Mouse (Mus musculus): Measurements from ENCODE around the gene Kank3. TPM values are rescaled to one million over a fixed set of nuclear protein-coding genes. Genes with fewer than 3 reads are reported as not detected.
A peak's percentile ranks its signal among the peaks of the same experiment; 100 is the strongest.

Kank3 gene
- polyA plus RNA-seq, 1 experiment from 2014 or later = 31.9 TPM

DNA sequence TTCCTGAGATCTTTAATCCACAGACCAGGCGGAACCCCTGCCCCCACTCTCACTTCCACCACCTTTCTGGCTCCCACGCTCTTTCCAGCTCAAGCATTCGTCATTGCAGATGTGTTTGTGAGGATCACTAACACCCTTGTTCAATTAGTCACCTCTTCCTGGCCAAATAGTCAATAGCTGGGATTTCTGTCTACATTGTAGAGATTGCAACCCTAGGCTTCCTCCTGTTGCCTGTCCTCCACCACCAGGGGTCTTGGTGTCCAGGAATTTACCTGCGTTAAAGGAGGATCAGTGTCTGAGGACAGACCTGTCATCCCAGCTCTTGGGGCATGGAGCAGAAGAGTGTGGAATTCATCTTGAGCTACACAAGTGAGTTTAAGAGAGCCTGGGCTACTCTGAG, 28.3 kb upstream of the Kank3 start:
- 32% methylated on average over 4 of the region's 4 CpGs for WGBS
- no peak overlapping the region; the same call in 1 of the 2 replicates for H3K9ac ChIP-seq (replicated peaks)

DNA sequence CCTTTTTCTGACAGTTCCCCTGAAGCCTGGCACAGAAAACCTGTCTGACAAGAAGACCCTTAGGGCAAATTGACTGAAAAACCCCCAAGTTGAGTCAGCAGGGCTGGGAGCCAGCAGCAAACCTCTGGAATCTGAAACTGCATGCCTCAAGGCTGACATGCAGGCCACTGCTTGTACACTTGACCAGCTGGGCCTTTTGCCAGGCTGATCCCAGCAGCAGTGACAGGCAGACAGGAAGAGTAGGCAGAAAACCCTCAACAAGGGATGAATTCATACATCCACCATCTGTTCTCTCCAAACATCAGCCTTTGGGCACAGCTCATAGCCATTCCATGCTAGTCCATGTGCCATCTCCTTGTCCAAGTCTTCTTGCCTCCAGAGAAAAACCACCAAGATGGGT, 26.9 kb upstream of the Kank3 start:
- H3K27ac ChIP-seq (replicated peaks) = no peak overlapping the region
- peaks cover 28% of the 10 kb centered on the region for H3K27me3 ChIP-seq
- no peak for ATAC-seq (ENCODE audit: low FRiP score, low read depth)
- H3K36me3 ChIP-seq = no peaks in the 10 kb centered on the region
- no peak overlapping the region for H3K4me2 ChIP-seq (replicated peaks)
- no peak overlapping the region for H3K9ac ChIP-seq (replicated peaks)
- H3K9me3 ChIP-seq = 0 out of 2 replicates have a peak, but pooled peaks cover 4% of the 10 kb centered on the region
- H3K4me1 ChIP-seq = peaks cover 16% of the 10 kb centered on the region
- H3K4me3 ChIP-seq = no peak overlapping the region

More for the DNA sequence above, 28.3 kb upstream of the Kank3 start:
- ATAC-seq (ENCODE audit: low FRiP score, low read depth) = no peak
- Histone ChIP-seq H3K27me3 (peaks cover 28% of the 10 kb centered on the region), H3K27ac (replicated peaks) (no peak overlapping the region), H3K4me3 (peak overlapping the region; percentile 43; the same call in 1 of the 2 replicates), H3K9me3 (0 out of 2 replicates have a peak, but pooled peaks cover 4% of the 10 kb centered on the region), H3K4me2 (replicated peaks) (peak overlapping the region; percentile 71), H3K4me1 (peaks cover 16% of the 10 kb centered on the region), H3K36me3 (no peaks in the 10 kb centered on the region)

DNA sequence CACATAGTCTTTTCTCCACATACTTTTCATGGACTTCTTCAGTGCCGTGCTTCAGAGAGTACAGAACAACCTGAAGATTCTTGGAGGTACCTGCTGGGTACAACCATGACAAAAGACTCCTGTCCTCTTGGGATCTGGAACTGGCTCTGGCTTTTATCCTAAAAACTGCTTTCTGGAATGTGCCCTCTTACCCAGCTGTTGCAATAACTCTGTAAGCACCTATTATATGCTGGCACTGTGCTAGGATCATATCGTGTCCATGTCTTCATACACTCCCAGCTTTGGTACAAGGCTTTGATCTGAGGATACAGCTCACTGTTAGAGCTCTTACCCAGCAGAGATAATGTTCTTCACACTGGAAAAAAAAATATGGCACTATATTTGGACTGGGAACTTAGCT, 25.4 kb upstream of the Kank3 start:
- Histone ChIP-seq H3K27me3 (peaks cover 28% of the 10 kb centered on the region), H3K4me2 (replicated peaks) (no peak overlapping the region), H3K36me3 (no peaks in the 10 kb centered on the region), H3K4me3 (no peak overlapping the region), H3K9ac (replicated peaks) (no peak overlapping the region), H3K4me1 (peaks cover 13% of the 10 kb centered on the region), H3K27ac (replicated peaks) (no peak overlapping the region), H3K9me3 (0 out of 2 replicates have a peak, but pooled peaks cover 4% of the 10 kb centered on the region)
- ATAC-seq (ENCODE audit: low FRiP score, low read depth) = no peak
- WGBS = 82% methylated on average over 2 of the region's 2 CpGs

DNA sequence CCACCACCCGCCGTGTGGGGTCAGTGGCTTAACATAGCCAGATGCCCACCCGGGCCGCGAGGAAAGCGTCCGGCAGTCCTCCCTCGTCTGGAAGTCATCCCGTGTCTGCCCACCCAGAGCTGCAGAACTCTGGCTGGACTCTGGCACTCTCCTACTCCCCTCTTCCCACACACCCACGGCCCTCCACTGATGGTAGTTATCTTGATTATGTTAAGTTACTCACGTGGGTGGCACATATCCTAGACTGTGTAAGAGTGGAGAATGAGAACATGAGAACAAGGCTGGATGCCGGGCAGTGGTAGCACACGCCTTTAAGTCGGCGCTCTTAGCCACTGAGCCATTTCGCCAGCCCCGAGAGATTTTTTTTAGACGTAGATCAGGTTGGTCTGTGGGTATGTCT, 23.9 kb upstream of the Kank3 start:
- H3K4me1 ChIP-seq = peaks cover 9% of the 10 kb centered on the region; the same call in 1 of the 2 replicates
- H3K36me3 ChIP-seq = no peaks in the 10 kb centered on the region
- ATAC-seq (ENCODE audit: low FRiP score, low read depth) = no peak
- 0 out of 2 replicates have a peak, but pooled peaks cover 4% of the 10 kb centered on the region for H3K9me3 ChIP-seq
- WGBS = 77% methylated on average over 18 of the region's 18 CpGs
- H3K4me3 ChIP-seq = no peak overlapping the region
- H3K27ac ChIP-seq (replicated peaks) = no peak overlapping the region
- H3K27me3 ChIP-seq = peaks cover 14% of the 10 kb centered on the region
- no peak overlapping the region for H3K9ac ChIP-seq (replicated peaks)
- H3K4me2 ChIP-seq (replicated peaks) = no peak overlapping the region

DNA sequence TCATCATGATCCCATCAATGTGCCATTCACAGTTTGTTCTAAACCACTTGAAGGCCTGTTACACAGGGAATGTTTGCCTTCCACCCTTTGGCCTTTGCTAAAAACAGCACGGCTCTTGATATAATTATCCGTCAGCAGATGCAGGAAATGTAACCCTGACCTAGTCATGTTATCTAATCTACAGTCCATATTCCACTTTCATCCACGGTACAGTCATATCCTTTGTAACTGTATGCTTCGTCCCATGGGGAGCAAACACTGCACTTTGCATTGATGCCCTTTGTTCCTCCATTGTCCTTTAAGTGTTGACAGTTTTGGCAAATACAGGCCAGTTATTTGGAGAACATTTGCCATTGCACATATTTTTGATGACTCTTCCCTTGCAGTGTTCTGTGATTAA, 21.6 kb upstream of the Kank3 start:
- 88% methylated on average over 4 of the region's 4 CpGs for WGBS
- ATAC-seq (ENCODE audit: low FRiP score, low read depth) = no peak
- no peak overlapping the region for H3K27ac ChIP-seq (replicated peaks)

DNA sequence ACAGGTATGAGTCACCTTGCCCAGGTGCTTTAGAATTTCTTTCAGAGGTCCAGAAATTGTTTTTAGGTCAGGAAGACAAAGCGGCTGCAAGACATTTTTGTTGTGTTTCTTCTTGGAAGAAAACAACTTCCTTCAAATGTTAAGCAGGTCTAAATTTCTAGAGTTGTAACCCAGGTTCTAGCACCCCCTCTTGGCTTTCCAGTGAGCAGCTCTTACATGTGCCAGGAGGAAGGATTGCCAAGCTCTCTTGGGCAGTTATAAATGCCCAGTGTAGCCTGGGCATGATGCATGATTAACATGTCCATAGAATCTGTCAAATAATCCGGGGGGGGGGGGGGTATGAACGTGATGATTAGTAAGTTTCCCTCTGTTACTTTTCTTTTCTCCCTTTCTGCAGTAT, 12.0 kb upstream of the Kank3 start:
- WGBS = 67% methylated on average over 3 of the region's 3 CpGs

More for the DNA sequence above, 21.6 kb upstream of the Kank3 start:
- Histone ChIP-seq H3K27me3 (no peaks in the 10 kb centered on the region; the same call in 1 of the 2 replicates), H3K4me3 (no peak overlapping the region), H3K9ac (replicated peaks) (no peak overlapping the region), H3K4me2 (replicated peaks) (no peak overlapping the region), H3K36me3 (no peaks in the 10 kb centered on the region), H3K4me1 (no peaks in the 10 kb centered on the region), H3K9me3 (0 out of 2 replicates have a peak, but pooled peaks cover 4% of the 10 kb centered on the region)

DNA sequence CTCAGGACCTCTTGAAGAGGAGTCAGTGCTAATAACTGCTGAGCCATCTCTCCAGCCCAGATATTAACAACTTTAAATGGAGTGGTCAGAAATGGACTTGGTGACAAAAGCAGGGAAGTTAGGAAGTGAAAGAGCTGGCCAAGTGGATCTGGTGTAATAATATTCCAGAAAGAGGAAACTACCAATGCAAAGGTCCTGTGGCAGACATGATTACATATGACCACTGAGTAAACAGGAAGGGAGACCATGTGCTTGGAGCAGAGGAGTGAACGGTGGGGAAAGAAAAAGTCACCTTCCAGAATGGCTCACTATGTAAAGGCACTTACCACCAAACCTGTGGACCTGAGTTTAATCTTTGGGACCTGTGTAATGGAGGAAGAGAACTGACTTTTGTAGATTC, 11.0 kb upstream of the Kank3 start:
- no peak overlapping the region for H3K9ac ChIP-seq (replicated peaks)
- H3K27ac ChIP-seq (replicated peaks) = no peak overlapping the region
- no peak for ATAC-seq (ENCODE audit: low FRiP score, low read depth)
- H3K4me1 ChIP-seq = no peaks in the 10 kb centered on the region
- H3K9me3 ChIP-seq = no peaks in the 10 kb centered on the region
- H3K4me2 ChIP-seq (replicated peaks) = no peak overlapping the region
- WGBS = 92% methylated on average over 1 of the region's 1 CpGs
- peaks cover under 1% of the 10 kb centered on the region; the same call in 1 of the 2 replicates for H3K27me3 ChIP-seq
- no peak overlapping the region for H3K4me3 ChIP-seq
- H3K36me3 ChIP-seq = no peaks in the 10 kb centered on the region

More for the DNA sequence above, 12.0 kb upstream of the Kank3 start:
- no peak for ATAC-seq (ENCODE audit: low FRiP score, low read depth)
- Histone ChIP-seq H3K27me3 (no peaks in the 10 kb centered on the region), H3K4me2 (replicated peaks) (no peak overlapping the region), H3K9ac (replicated peaks) (no peak overlapping the region), H3K4me1 (no peaks in the 10 kb centered on the region), H3K9me3 (no peaks in the 10 kb centered on the region), H3K36me3 (no peaks in the 10 kb centered on the region), H3K4me3 (no peak overlapping the region), H3K27ac (replicated peaks) (no peak overlapping the region)

DNA sequence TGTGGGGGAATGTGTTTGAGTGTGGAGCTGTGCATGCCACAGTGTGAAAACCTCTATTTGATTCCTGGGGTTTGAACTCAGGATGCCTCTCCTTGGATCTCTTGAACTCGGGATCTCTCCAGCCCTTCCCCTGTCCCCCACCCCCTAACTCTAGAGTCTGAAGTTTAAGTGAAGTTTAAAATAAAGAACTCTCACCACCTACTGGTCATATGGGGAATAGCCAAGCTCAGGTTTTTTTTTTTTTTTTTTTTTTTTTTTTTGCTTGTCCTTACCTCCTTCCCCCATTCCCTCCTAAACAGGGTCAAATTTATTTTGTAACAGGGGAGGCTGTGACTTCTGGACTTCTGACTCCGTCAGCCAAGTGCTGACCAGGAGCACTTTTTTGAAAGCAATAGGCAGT, 8.1 kb upstream of the Kank3 start:
- Histone ChIP-seq H3K4me3 (no peak overlapping the region), H3K4me2 (replicated peaks) (no peak overlapping the region), H3K27me3 (peaks cover 6% of the 10 kb centered on the region), H3K9ac (replicated peaks) (no peak overlapping the region), H3K9me3 (no peaks in the 10 kb centered on the region), H3K4me1 (no peaks in the 10 kb centered on the region), H3K27ac (replicated peaks) (no peak overlapping the region), H3K36me3 (no peaks in the 10 kb centered on the region)
- ATAC-seq (ENCODE audit: low FRiP score, low read depth) = no peak
- 0% methylated on average over 2 of the region's 2 CpGs for WGBS

DNA sequence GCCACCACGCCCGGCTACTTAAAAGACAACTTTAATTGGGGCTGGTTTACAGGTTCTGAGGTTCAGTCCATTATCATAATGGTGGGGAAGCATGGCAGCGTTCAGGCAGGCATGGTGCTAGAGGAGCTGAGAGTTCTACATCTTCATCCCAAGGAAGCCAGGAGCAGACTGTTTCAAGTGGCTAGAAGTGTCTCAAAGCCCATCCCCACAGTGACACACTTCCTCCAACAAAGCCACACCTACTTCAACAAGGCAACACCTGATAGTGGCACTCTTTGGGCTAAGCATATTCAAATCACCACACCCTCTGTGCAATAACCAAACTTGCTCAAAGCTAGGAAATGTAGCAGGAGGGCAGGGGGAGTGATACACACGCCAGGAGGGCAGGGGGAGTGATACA, 6.1 kb upstream of the Kank3 start:
- Histone ChIP-seq H3K4me1 (no peaks in the 10 kb centered on the region), H3K9ac (replicated peaks) (no peak overlapping the region), H3K36me3 (no peaks in the 10 kb centered on the region), H3K27ac (replicated peaks) (no peak overlapping the region), H3K27me3 (peaks cover 6% of the 10 kb centered on the region), H3K4me2 (replicated peaks) (no peak overlapping the region), H3K9me3 (no peaks in the 10 kb centered on the region), H3K4me3 (no peak overlapping the region)
- WGBS = 65% methylated on average over 4 of the region's 4 CpGs
- no peak for ATAC-seq (ENCODE audit: low FRiP score, low read depth)

DNA sequence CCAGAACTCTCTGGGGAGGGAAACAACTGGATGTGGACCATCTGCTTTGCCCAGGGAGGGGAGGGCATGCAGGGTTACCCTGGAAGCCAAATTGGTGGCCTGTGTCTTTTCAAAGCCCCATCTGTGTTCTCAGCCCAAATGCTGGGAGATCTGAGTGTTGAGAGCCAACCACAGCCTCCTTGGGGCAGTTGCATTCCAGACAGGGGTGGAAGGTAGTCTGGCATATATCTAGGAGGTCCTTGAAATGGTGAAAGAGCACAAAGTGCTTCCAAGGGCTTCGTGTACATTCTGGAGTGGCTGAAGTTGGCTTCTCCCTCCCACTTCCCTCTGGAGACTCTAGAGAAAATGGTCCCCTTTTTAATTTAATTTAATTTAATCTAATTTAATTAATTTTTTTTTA, 5.6 kb upstream of the Kank3 start:
- no peak overlapping the region for H3K4me2 ChIP-seq (replicated peaks)
- 80% methylated on average over 1 of the region's 1 CpGs for WGBS
- no peak overlapping the region for H3K27ac ChIP-seq (replicated peaks)
- H3K9ac ChIP-seq (replicated peaks) = no peak overlapping the region
- no peaks in the 10 kb centered on the region for H3K4me1 ChIP-seq
- no peak overlapping the region for H3K4me3 ChIP-seq
- H3K36me3 ChIP-seq = no peaks in the 10 kb centered on the region
- no peaks in the 10 kb centered on the region for H3K9me3 ChIP-seq
- ATAC-seq (ENCODE audit: low FRiP score, low read depth) = no peak
- H3K27me3 ChIP-seq = peaks cover 6% of the 10 kb centered on the region

DNA sequence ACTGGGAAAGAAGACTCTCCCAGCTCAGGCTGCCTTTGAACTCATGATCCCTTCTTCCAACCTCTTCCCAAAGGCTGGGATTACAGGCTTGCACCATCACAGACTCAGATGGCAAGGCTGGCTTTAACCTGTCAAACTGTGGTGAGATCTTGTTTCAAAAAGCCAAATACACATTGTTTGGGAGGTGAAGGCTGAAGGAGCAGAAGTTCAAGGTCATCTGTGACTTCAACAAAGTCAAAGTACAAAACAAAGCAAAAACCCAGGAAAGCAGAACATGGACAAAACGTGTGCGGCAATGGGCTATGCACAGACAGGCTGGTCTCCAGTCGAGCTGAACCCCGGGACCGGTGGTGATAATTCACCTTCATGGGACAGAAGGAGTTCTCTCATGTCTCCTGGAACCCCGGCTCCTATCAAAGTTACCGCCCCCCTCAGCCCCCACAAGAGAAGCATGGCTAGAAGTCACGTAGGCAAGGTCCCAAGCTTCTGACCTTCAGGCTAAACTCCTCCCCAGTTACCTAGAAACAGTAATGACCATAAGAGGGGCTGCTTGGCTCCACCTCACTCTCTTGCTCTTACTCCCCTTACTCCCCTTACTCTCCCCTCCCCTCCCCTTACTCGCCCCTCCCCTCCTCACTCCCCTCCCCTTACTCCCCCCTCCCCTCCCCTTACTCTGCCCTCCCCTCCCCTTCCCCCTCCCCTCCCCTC, 3.0 kb upstream of the Kank3 start:
- no peaks in the 10 kb centered on the region for H3K36me3 ChIP-seq
- ATAC-seq (ENCODE audit: low FRiP score, low read depth) = no peak
- no peak overlapping the region for H3K4me2 ChIP-seq (replicated peaks)
- no peak overlapping the region for H3K9ac ChIP-seq (replicated peaks)
- no peak overlapping the region for H3K27ac ChIP-seq (replicated peaks)
- no peak overlapping the region for H3K4me3 ChIP-seq
- WGBS = 63% methylated on average over 8 of the region's 9 CpGs
- H3K9me3 ChIP-seq = no peaks in the 10 kb centered on the region
- H3K4me1 ChIP-seq = peaks cover 8% of the 10 kb centered on the region
- peaks cover 18% of the 10 kb centered on the region for H3K27me3 ChIP-seq

DNA sequence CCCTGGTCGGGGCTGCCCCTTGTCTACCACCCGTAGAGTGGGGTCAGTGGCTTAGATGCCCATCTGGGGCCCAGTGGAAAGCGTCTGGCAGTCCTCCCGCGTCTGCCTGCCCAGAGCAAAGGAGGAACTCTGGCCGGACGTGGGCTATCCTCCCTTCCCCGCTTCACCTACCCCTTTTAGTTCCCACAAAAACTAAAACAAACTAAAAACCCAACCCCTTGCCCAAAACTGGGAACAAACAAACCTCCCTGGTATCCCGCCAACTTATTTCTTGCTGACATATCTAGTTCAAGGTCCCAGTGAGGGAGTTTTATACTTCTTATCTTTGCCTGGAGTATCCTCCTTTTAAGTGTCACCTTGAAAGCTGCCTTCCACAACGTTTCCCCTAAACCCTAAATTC, 2.1 kb upstream of the Kank3 start:
- ATAC-seq (ENCODE audit: low FRiP score, low read depth) = no peak
- WGBS = 44% methylated on average over 10 of the region's 10 CpGs
- Histone ChIP-seq H3K4me3 (no peak overlapping the region), H3K4me2 (replicated peaks) (no peak overlapping the region), H3K36me3 (no peaks in the 10 kb centered on the region), H3K27me3 (peaks cover 18% of the 10 kb centered on the region), H3K9ac (replicated peaks) (no peak overlapping the region), H3K4me1 (peaks cover 8% of the 10 kb centered on the region), H3K27ac (replicated peaks) (no peak overlapping the region), H3K9me3 (no peaks in the 10 kb centered on the region)

DNA sequence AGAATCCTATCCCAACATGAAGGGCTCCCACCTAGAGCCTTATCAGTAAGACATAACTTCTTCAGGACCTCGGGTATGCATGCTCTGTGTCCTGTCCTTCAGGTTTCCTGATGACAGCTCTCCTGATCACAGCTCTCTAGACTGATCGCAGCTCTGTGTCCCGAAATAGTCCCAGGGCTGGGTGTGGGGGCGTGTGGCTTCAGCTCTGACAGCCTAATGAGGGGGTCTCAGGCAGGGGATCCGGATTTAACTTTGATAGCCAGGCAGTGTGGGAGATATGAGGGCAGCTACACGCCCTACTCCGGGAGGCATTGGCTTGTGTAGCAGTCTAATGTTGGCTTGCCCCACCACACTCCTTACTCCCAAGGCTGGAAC, 810 bp downstream of the Kank3 start:
- ATAC-seq (ENCODE audit: low FRiP score, low read depth) = no peak
- 36% methylated on average over 7 of the region's 7 CpGs for WGBS
- Histone ChIP-seq H3K4me2 (replicated peaks) (peak overlapping the region; percentile 62), H3K4me1 (peaks cover 8% of the 10 kb centered on the region), H3K9ac (replicated peaks) (0 out of 2 replicates have a peak overlapping the region, but pooled peaks have one; percentile 49), H3K27ac (replicated peaks) (no peak overlapping the region), H3K9me3 (no peaks in the 10 kb centered on the region), H3K4me3 (peak overlapping the region; percentile 45), H3K36me3 (no peaks in the 10 kb centered on the region), H3K27me3 (peaks cover 12% of the 10 kb centered on the region)

Measured in midbrain, embryonic 12.5 days (tissue).